Mouse (Mus musculus): ENCODE measurements around the gene Trp53i13. TPM values are rescaled to one million over a fixed set of nuclear protein-coding genes. Genes with fewer than 3 reads are reported as not detected.
A peak's percentile ranks its signal among the peaks of the same experiment; 100 is the strongest.

Trp53i13 gene
- polyA plus RNA-seq, 1 experiment from 2014 or later: 35.0 TPM

DNA sequence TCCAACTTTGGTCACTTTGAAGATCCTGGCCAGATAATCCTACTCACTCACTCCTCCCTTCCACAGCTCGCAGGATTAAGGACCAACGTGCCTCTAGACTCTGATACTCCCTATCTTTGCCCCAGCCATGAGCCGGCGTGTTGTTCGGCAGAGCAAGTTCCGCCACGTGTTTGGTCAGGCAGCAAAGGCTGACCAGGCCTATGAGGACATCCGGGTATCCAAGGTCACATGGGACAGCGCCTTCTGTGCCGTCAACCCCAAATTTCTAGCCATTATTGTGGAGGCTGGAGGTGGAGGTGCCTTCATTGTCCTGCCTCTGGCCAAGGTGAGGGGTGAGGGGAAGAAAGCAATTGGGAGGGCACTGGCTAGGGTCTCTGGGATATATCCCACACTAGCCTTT, 52.0 kb downstream of the Trp53i13 start:
- Histone ChIP-seq H3K27ac (replicated peaks) (no peak overlapping the region), H3K4me1 (peaks cover 29% of the 10 kb centered on the region), H3K27me3 (replicated peaks; ENCODE audit: low read depth, poor library complexity, severe bottlenecking) (peaks cover 94% of the 10 kb centered on the region), H3K4me3 (no peak overlapping the region), H3K9me3 (no peaks in the 10 kb centered on the region), H3K36me3 (replicated peaks) (no peaks in the 10 kb centered on the region)
- 74% methylated on average over 10 of the region's 10 CpGs for WGBS
- DNase-seq (ENCODE audit: low spot score): no peak

DNA sequence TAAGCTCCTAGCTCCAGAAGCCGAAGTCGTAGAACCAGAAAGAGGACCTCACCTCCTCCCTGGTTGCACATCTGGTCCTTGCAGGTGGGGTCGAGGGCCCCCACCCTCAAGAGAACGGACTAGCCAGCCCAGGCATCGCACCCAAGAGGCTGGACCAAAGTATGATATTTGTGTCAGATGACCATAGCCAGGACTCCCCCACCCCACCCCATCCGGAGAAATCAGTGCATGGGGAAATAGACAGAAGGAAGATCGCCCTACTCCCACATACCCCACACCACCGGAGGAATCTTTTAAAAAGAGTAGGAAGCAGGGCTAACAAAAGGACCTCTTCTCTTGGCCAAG, 52.7 kb downstream of the Trp53i13 start:
- H3K27ac ChIP-seq (replicated peaks): no peak overlapping the region
- H3K4me3 ChIP-seq: peak overlapping the region; percentile 69

DNA sequence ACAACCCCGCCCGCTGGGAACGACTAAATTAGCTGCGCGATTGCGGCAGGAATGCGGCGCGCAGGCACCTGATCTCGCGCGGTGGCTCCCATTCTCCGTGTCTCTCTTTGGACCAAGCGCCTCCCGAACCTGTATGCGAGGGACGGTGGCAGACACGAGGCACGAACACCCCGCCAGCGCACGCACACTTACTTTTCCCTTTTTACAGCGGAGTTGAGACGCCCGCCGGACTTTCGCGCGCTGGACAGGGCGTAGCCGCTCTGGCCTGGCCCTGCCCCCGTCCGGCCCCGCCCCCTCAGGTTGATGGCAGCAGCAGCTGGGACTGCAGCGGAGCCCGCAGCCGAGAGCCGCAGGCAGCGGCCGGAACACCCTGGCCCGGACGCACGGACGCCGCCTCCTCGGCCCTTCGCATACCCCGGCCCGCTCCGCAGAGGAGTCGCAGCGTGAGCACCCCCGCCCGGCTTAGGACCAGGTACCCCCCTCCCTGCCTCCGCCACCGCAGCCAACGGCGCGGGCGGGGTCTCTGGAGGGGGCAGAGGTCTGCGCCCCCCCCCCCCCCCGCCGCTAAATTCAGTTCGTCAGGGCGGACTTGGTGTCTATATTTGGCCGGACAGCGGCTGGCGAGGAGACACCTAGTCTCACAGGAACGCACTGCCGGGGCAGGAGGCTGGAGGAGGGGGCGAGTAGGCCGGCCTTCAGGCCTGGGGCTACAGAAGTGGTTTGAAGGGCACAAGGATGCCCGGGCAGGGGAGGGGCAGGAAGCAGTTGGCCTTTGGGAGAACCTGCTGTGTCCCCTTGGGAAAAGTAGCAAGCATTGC, 53.3 kb downstream of the Trp53i13 start, which contains the start of gene Coro6:
TSS of gene Coro6 (plus strand) at position 129 of the 818 bp plus-strand sequence.
- Histone ChIP-seq H3K9me3 (no peaks in the 10 kb centered on the region), H3K27ac (replicated peaks) (no peak within 1 kb of the TSS; the same call in 1 of the 2 replicates), H3K27me3 (replicated peaks; ENCODE audit: low read depth, poor library complexity, severe bottlenecking) (peaks cover 82% of the 10 kb centered on the region), H3K36me3 (replicated peaks) (no peaks in the 10 kb centered on the region), H3K4me3 (peak within 1 kb of the TSS; percentile 69), H3K4me1 (peaks cover 24% of the 10 kb centered on the region)
- DNase-seq (ENCODE audit: low spot score): peak; percentile 84
- WGBS: under 1% methylated on average over 73 of the region's 73 CpGs

More for the DNA sequence above, 52.7 kb downstream of the Trp53i13 start:
- Histone ChIP-seq H3K36me3 (replicated peaks) (no peaks in the 10 kb centered on the region), H3K4me1 (peaks cover 29% of the 10 kb centered on the region), H3K9me3 (no peaks in the 10 kb centered on the region), H3K27me3 (replicated peaks; ENCODE audit: low read depth, poor library complexity, severe bottlenecking) (peaks cover 87% of the 10 kb centered on the region)
- WGBS: 43% methylated on average over 8 of the region's 8 CpGs
- DNase-seq (ENCODE audit: low spot score): no peak

- Histone ChIP-seq H3K27me3 (replicated peaks; ENCODE audit: low read depth, poor library complexity, severe bottlenecking) (peaks cover 75% of the 10 kb centered on the region), H3K36me3 (replicated peaks) (no peaks in the 10 kb centered on the region), H3K4me1 (peaks cover 18% of the 10 kb centered on the region), H3K4me3 (peak overlapping the region; percentile 69), H3K9me3 (no peaks in the 10 kb centered on the region), H3K27ac (replicated peaks) (no peak overlapping the region; the same call in 1 of the 2 replicates)
- WGBS: 6% methylated on average over 6 of the region's 6 CpGs
- DNase-seq (ENCODE audit: low spot score): no peak
These were observed 53.9 kb downstream of the Trp53i13 start for GRCm38 (mm10) chr11:77461856-77462255.

Other genes with a start within 250 kb of the Trp53i13 start
- gene Coro6, start 53.6 kb downstream of the Trp53i13 start, polyA plus RNA-seq (2016; fragmentation: Nextera tagmentation; extraction: Ambion mirVana): not detected in 2 replicates
- 11.8 and 13.1 TPM in 2 replicates for gene Ankrd13b, start 26.3 kb downstream of the Trp53i13 start, polyA plus RNA-seq (2016; fragmentation: Nextera tagmentation; extraction: Ambion mirVana)
- gene Git1, start 22.4 kb downstream of the Trp53i13 start, polyA plus RNA-seq (2016; fragmentation: Nextera tagmentation; extraction: Ambion mirVana): 13.0 and 13.2 TPM in 2 replicates
- 5.8 and 6.8 TPM in 2 replicates for gene Abhd15, start 859 bp downstream of the Trp53i13 start, polyA plus RNA-seq (2016; fragmentation: Nextera tagmentation; extraction: Ambion mirVana)
- gene Gm10392, start 3.2 kb upstream of the Trp53i13 start, polyA plus RNA-seq (2016; fragmentation: Nextera tagmentation; extraction: Ambion mirVana): 0.11 TPM in 2 replicates
- 11.9 and 13.5 TPM in 2 replicates for gene Taok1, start 91.8 kb upstream of the Trp53i13 start, polyA plus RNA-seq (2016; fragmentation: Nextera tagmentation; extraction: Ambion mirVana)
- gene Nufip2, start 170.2 kb upstream of the Trp53i13 start, polyA plus RNA-seq (2016; fragmentation: Nextera tagmentation; extraction: Ambion mirVana): 3.9 and 4.7 TPM in 2 replicates
- 0.88 and 2.2 TPM in 2 replicates for gene Cryba1, start 209.3 kb upstream of the Trp53i13 start, polyA plus RNA-seq (2016; fragmentation: Nextera tagmentation; extraction: Ambion mirVana)
- 25.7 and 27.2 TPM in 2 replicates for gene Myo18a, start 247.3 kb upstream of the Trp53i13 start, polyA plus RNA-seq (2016; fragmentation: Nextera tagmentation; extraction: Ambion mirVana)

Data from embryonic facial prominence, embryonic 10.5 days (tissue).